26 mouse cellular contexts compared by ENCODE assay signal in genomic region chr2:105074196-105074595, GRCm38 (mm10). TPM values are rescaled to one million over a fixed set of nuclear protein-coding genes. Genes with fewer than 3 reads are reported as not detected.
A peak's percentile ranks its signal among the peaks of the same experiment; 100 is the strongest.
DNase-seq lines count a peak whose midpoint lies in the region; ATAC-seq lines count a peak whose summit lies in the region.
"Had no signal": no experiment of that assay in that cellular context is flagged by ENCODE, and none has a peak within 500 bp of the region (broad histone marks: within the 10 kb centered on the region; RNA-seq: fewer than 3 reads in every experiment).

No protein-coding gene starts in this region.

- H3K9me3 ChIP-seq in intestine, embryonic 14.5 days (ENCODE audit: control insufficient read depth, low read length): no peaks in the 10 kb centered on the region
- H3K9me3 ChIP-seq in intestine, embryonic 15.5 days: no peaks in the 10 kb centered on the region
- H3K9me3 ChIP-seq: embryonic facial prominence, embryonic 13.5 days; heart, embryonic 12.5 days; hindbrain, embryonic 12.5 days had no signal

- 37% methylated on average over 4 of the region's 4 CpGs for WGBS in intestine, embryonic 14.5 days
- WGBS in intestine, embryonic 15.5 days: 40% methylated on average over 4 of the region's 4 CpGs

- H3K9ac ChIP-seq in intestine, embryonic 14.5 days (ENCODE audit: low read length): no peak overlapping the region
- no peak overlapping the region for H3K9ac ChIP-seq in intestine, embryonic 15.5 days
- H3K9ac ChIP-seq: embryonic facial prominence, embryonic 13.5 days; heart, embryonic 12.5 days; hindbrain, embryonic 12.5 days had no signal

- peak; percentile 38 for DNase-seq in intestine, embryonic 14.5 days (ENCODE audit: low spot score)
- peak; percentile 62 for DNase-seq in ovary, adult 18-20 months (ENCODE audit: low spot score)
- no peak for DNase-seq in ovary, postnatal 14 days (ENCODE audit: low spot score)
- DNase-seq in adrenal gland, postnatal 25 days: peak; percentile 56
- no peak for DNase-seq in c-Kit-positive CD71-positive TER-119-positive erythroid progenitor cells, embryonic 14.5 days (ENCODE audit: low spot score)
- no peak for DNase-seq in spleen, postnatal 10 days (ENCODE audit: low spot score in 2 of 2)
- DNase-seq: cerebellum, adult 9-10 months; layer of hippocampus, adult 9-11 months; lung, adult 18-20 months; thymus, adult 2 months had no signal

- no peaks in the 10 kb centered on the region for H3K36me3 ChIP-seq in intestine, embryonic 14.5 days (ENCODE audit: control insufficient read depth, insufficient read depth, low read length)
- H3K36me3 ChIP-seq in intestine, embryonic 15.5 days: no peaks in the 10 kb centered on the region
- H3K36me3 ChIP-seq: embryonic facial prominence, embryonic 13.5 days; heart, embryonic 12.5 days; hindbrain, embryonic 12.5 days had no signal

- no peak overlapping the region for H3K27ac ChIP-seq in intestine, embryonic 14.5 days (ENCODE audit: low read depth)
- H3K27ac ChIP-seq in intestine, embryonic 15.5 days: no peak overlapping the region
- H3K27ac ChIP-seq: embryonic facial prominence, embryonic 13.5 days; hindbrain, embryonic 12.5 days had no signal

- H3K27me3 ChIP-seq in intestine, embryonic 14.5 days (replicated peaks; ENCODE audit: control insufficient read depth, insufficient read depth, low read length): no peaks in the 10 kb centered on the region
- no peaks in the 10 kb centered on the region for H3K27me3 ChIP-seq in intestine, embryonic 15.5 days (replicated peaks)
- H3K27me3 ChIP-seq: embryonic facial prominence, embryonic 13.5 days; heart, embryonic 12.5 days; hindbrain, embryonic 12.5 days had no signal

- H3K4me2 ChIP-seq in intestine, embryonic 14.5 days (ENCODE audit: low read length): no peak overlapping the region
- H3K4me2 ChIP-seq in intestine, embryonic 15.5 days (replicated peaks): no peak overlapping the region
- H3K4me2 ChIP-seq: embryonic facial prominence, embryonic 13.5 days; heart, embryonic 12.5 days; hindbrain, embryonic 12.5 days; liver, embryonic 11.5 days had no signal

- no peaks in the 10 kb centered on the region for H3K4me1 ChIP-seq in intestine, embryonic 14.5 days (replicated peaks; ENCODE audit: control insufficient read depth, insufficient read depth, low read length)
- no peaks in the 10 kb centered on the region for H3K4me1 ChIP-seq in intestine, embryonic 15.5 days (replicated peaks)
- H3K4me1 ChIP-seq: embryonic facial prominence, embryonic 13.5 days; hindbrain, embryonic 12.5 days had no signal

- H3K4me3 ChIP-seq in intestine, embryonic 14.5 days (ENCODE audit: low read depth, low read length): no peak overlapping the region
- H3K4me3 ChIP-seq in intestine, embryonic 15.5 days (replicated peaks): no peak overlapping the region
- H3K4me3 ChIP-seq: embryonic facial prominence, embryonic 13.5 days; heart, embryonic 12.5 days; hindbrain, embryonic 12.5 days had no signal

- no peak for ATAC-seq in intestine, embryonic 14.5 days (replicated peaks; ENCODE audit: low FRiP score, low TSS enrichment, low read depth)
- ATAC-seq in intestine, embryonic 15.5 days: no peak
- ATAC-seq: forebrain, embryonic 16.5 days; midbrain, embryonic 16.5 days had no signal

RNA-seq across cellular contexts. Expression of gene Gm11060, which starts 17.6 kb away (rescaled TPM):
- polyA plus RNA-seq in intestine, embryonic 14.5 days (2014; fragmentation: Nextera tagmentation; extraction: Ambion mirVana): not detected in 2 replicates
- not detected in 2 replicates for polyA plus RNA-seq in intestine, embryonic 15.5 days (2015; fragmentation: Nextera tagmentation; extraction: Ambion mirVana)
- not detected in 2 replicates for total RNA-seq in adrenal gland, postnatal 25 days (2021)
- total RNA-seq: heart, postnatal 14 days; left cerebral cortex, adult 8-10 months; megakaryocyte-erythroid progenitor cell, adult 5-6 weeks; neutrophil, adult 5-6 weeks had no signal
- polyA plus RNA-seq: C2C12; embryonic facial prominence, embryonic 13.5 days; forebrain, embryonic 16.5 days; gonadal fat pad, adult 2 months; heart, embryonic 12.5 days; hindbrain, embryonic 12.5 days; limb, embryonic 11.5 days; liver, embryonic 11.5 days; midbrain, embryonic 16.5 days; small intestine, adult 2 months; thymus, adult 2 months; urinary bladder, adult 2 months had no signal

RNA-seq across cellular contexts. Expression of gene Wt1, which starts 52.1 kb away (rescaled TPM):
- polyA plus RNA-seq in intestine, embryonic 14.5 days (2014; fragmentation: Nextera tagmentation; extraction: Ambion mirVana): 18.4 and 20.1 TPM in 2 replicates
- polyA plus RNA-seq in intestine, embryonic 15.5 days (2015; fragmentation: Nextera tagmentation; extraction: Ambion mirVana): 12.2 and 12.4 TPM in 2 replicates
- 1.7 and 1.8 TPM in 2 replicates for total RNA-seq in adrenal gland, postnatal 25 days (2021)
- total RNA-seq: megakaryocyte-erythroid progenitor cell, adult 5-6 weeks; neutrophil, adult 5-6 weeks had no signal
- polyA plus RNA-seq: C2C12 had no signal

RNA-seq across cellular contexts. Expression of gene Eif3m, which starts 57.3 kb away (rescaled TPM):
- 303 and 311 TPM in 2 replicates for polyA plus RNA-seq in intestine, embryonic 14.5 days (2014; fragmentation: Nextera tagmentation; extraction: Ambion mirVana)
- polyA plus RNA-seq in intestine, embryonic 15.5 days (2015; fragmentation: Nextera tagmentation; extraction: Ambion mirVana): 253 and 266 TPM in 2 replicates
- 132 and 150 TPM in 2 replicates for total RNA-seq in adrenal gland, postnatal 25 days (2021)

Comparison
In these comparisons a context has a peak if more than half of its experiments do, and no peak if none do; other contexts are left out.
1. DNase-seq: peak in intestine, embryonic 14.5 days (single experiment), ovary, adult 18-20 months (single experiment) and adrenal gland, postnatal 25 days (single experiment); none in ovary, postnatal 14 days (single experiment), c-Kit-positive CD71-positive TER-119-positive erythroid progenitor cells, embryonic 14.5 days (single experiment) and spleen, postnatal 10 days (0 of 2).